Mouse (Mus musculus): ENCODE measurements around the gene Mdm2. TPM values are rescaled to one million over a fixed set of nuclear protein-coding genes. Genes with fewer than 3 reads are reported as not detected.

The Mdm2 gene
- polyA plus RNA-seq, 1 experiment = 22.9 TPM

DNA sequence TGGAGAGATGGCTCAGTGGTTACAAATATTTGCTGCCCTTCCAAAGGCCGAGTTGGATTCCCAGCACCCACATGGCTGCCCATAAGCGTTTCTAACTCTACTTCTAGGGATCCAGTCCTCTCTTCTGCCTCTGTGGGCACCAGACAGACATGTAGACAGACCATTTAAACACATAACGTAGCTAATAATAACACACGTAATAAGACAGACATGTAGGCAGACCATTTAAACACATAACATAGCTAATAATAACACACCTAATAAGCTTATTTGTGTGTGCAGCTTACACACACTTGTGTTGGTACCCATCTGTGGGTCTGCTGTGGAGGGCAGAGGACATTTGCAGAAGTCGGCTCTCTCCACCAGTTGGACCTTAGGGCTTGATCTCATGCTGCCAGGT, 46.2 kb upstream of the Mdm2 start:
- Histone ChIP-seq H3K27me3 (replicated peaks; ENCODE audit: control insufficient read depth, insufficient read depth, low read length) (no peaks in the 10 kb centered on the region), H3K36me3 (ENCODE audit: control insufficient read depth, insufficient read depth, low read length) (peaks cover 2% of the 10 kb centered on the region), H3K4me1 (ENCODE audit: control insufficient read depth, insufficient read depth, low read length) (no peaks in the 10 kb centered on the region), H3K4me3 (ENCODE audit: insufficient read depth, low read depth, low read length) (no peak overlapping the region), H3K27ac (ENCODE audit: insufficient read depth, low read depth, low read length) (no peak overlapping the region)
- no peak for TF ChIP-seq CTCF (conservative IDR thresholded peaks at IDR 0.05; ENCODE audit: insufficient read depth, insufficient read length, low read depth, low read length)
- no peak for TF ChIP-seq POLR2A (IDR thresholded peaks at IDR 0.05; ENCODE audit: low read depth, low read length)
- WGBS = 92% methylated on average over 5 of the region's 5 CpGs
- no peak for DNase-seq

DNA sequence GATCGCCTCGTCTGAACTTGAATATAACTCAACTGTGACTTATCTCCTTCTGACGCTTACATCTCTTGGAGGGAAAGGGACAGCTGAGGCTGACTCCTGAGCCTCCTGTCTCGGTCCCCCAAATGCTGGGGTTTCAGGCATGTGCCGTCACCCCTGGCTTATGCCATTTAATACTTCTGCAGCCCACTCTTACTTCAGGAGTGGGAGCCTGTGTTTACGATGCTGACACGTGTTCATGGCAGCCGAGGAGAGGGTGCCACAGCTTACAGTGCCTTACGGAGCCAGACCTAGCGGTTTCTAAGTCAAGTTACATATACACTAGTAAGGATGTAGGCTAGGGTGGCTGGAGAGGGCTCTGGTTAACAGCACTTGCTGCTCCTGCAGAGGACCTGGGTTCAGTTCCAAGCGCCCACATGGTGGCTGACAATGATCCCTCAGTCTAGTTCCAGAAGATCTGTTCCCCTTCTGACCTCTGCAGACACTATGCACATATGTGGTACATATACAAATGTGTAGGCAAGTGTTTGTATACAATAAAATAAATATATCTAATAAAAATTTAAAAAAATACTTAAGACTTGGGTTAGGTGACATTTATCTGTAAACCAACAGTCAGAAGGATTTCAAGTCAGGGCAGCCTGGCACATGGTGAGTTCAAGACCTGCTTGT, 45.4 kb upstream of the Mdm2 start:
- DNase-seq = no peak
- no peaks in the 10 kb centered on the region for H3K27me3 ChIP-seq (replicated peaks; ENCODE audit: control insufficient read depth, insufficient read depth, low read length)
- no peak overlapping the region for H3K4me3 ChIP-seq (ENCODE audit: insufficient read depth, low read depth, low read length)
- 90% methylated on average over 11 of the region's 11 CpGs for WGBS
- H3K36me3 ChIP-seq (ENCODE audit: control insufficient read depth, insufficient read depth, low read length) = peaks cover 2% of the 10 kb centered on the region
- H3K27ac ChIP-seq (ENCODE audit: insufficient read depth, low read depth, low read length) = no peak overlapping the region
- no peaks in the 10 kb centered on the region for H3K4me1 ChIP-seq (ENCODE audit: control insufficient read depth, insufficient read depth, low read length)
- TF ChIP-seq CTCF (conservative IDR thresholded peaks at IDR 0.05; ENCODE audit: insufficient read depth, insufficient read length, low read depth, low read length) (no peak), POLR2A (IDR thresholded peaks at IDR 0.05; ENCODE audit: low read depth, low read length) (no peak)

DNA sequence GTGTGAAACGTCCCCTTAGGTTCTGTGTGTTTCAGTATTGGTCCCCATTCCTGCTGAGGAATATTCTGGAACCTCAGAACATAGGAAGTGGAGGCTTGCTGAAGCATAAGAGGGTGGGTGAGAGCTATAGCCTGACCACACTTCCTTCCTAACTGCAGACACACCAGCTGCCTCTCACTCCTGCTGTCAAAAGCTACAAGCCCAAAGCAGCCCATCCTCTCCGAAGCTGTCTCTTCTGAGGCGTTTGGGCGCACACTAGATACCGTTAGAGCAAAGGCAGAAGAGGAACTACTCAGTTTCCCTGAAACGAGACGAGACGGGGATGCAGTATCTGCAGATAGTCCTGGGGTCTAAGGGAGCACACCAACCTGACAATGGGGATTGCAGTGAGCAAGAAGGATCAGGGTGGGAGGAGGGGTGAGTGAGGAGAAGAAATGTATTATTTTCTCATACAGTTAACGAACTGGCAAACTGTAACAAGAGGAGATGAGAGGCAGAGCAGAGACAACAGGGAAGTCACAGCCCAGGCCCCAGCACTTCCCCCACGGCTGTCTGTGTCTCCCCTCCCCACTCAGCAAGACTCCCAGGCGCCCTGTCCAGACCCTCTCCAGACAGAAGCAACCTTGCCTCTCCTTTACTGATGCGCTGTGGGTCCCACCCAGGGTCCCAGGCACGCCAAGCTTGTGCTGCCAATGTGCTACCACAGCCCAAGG, 44.7 kb upstream of the Mdm2 start:
- 84% methylated on average over 13 of the region's 13 CpGs for WGBS
- no peak for TF ChIP-seq POLR2A (IDR thresholded peaks at IDR 0.05; ENCODE audit: low read depth, low read length)
- Histone ChIP-seq H3K27me3 (replicated peaks; ENCODE audit: control insufficient read depth, insufficient read depth, low read length) (no peaks in the 10 kb centered on the region), H3K36me3 (ENCODE audit: control insufficient read depth, insufficient read depth, low read length) (peaks cover 3% of the 10 kb centered on the region), H3K27ac (ENCODE audit: insufficient read depth, low read depth, low read length) (no peak overlapping the region), H3K4me1 (ENCODE audit: control insufficient read depth, insufficient read depth, low read length) (no peaks in the 10 kb centered on the region), H3K4me3 (ENCODE audit: insufficient read depth, low read depth, low read length) (no peak overlapping the region)
- no peak for DNase-seq

DNA sequence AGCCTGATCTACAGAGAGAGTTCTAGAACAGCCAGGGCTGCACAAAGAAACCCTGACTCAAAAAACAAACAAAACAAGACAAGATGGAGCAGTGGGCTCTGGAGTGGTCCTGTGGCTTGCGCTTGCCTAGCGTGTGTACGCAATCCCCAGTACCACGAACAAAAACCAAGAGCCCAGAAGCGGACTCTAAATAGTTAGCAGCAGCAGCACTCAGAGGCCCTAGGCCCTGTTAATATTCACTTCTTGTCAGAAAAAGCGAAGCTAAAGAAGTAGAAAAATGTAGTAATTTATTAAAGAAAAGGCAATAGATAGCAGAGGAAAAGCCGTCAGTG, 44.0 kb upstream of the Mdm2 start:
- no peaks in the 10 kb centered on the region for H3K27me3 ChIP-seq (replicated peaks; ENCODE audit: control insufficient read depth, insufficient read depth, low read length)
- H3K4me3 ChIP-seq (ENCODE audit: insufficient read depth, low read depth, low read length) = no peak overlapping the region
- H3K27ac ChIP-seq (ENCODE audit: insufficient read depth, low read depth, low read length) = no peak overlapping the region
- H3K4me1 ChIP-seq (ENCODE audit: control insufficient read depth, insufficient read depth, low read length) = no peaks in the 10 kb centered on the region
- WGBS = 95% methylated on average over 7 of the region's 7 CpGs
- no peak for DNase-seq
- TF ChIP-seq POLR2A (IDR thresholded peaks at IDR 0.05; ENCODE audit: low read depth, low read length) (no peak), CTCF (conservative IDR thresholded peaks at IDR 0.05; ENCODE audit: insufficient read depth, insufficient read length, low read depth, low read length) (no peak)
- H3K36me3 ChIP-seq (ENCODE audit: control insufficient read depth, insufficient read depth, low read length) = peaks cover 3% of the 10 kb centered on the region

DNA sequence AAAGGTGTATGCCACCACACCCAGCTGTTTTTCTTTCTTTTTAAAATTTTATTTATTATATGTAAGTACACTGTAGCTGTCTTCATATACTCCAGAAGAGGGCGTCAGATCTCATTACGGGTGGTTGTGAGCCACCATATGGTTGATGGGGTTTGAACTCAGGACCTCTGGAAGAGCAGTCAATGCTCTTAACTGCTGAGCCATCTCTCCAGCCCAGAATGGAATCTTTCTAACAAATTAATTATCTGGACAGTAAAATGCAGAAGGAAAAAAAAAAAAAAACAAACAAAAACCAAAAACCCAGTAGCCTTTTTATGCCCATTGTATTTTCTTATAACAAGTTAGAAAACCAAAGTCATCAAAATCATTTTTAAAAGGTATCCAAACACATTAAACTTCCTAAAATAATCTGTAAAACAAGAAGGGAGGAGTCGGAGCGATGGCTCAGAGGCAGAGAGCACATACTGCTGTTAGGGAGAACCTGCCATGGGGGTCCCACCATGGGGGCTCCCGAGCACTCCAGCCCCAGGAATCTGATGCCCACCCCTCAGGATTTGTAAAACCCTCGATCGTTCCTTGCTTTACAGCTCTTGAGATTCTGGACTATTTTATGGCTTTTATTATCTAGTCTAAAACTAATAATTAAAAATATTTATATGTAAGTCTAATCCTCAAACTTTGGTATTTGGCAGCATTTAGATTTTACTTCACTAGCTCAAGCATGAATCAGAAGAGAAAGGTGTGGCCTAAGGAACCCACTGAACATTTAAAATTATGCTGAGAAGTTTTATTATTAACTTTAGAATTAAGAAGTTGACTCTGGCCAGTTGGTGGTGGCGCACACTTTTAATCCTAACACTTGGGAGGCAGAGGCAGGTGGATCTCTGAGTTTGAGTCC, 43.4 kb upstream of the Mdm2 start:
- Histone ChIP-seq H3K36me3 (ENCODE audit: control insufficient read depth, insufficient read depth, low read length) (peaks cover 3% of the 10 kb centered on the region), H3K27me3 (replicated peaks; ENCODE audit: control insufficient read depth, insufficient read depth, low read length) (no peaks in the 10 kb centered on the region), H3K4me1 (ENCODE audit: control insufficient read depth, insufficient read depth, low read length) (peaks cover 2% of the 10 kb centered on the region; the same call in 1 of the 2 replicates), H3K4me3 (ENCODE audit: insufficient read depth, low read depth, low read length) (no peak overlapping the region), H3K27ac (ENCODE audit: insufficient read depth, low read depth, low read length) (no peak overlapping the region)
- DNase-seq = no peak
- TF ChIP-seq CTCF (conservative IDR thresholded peaks at IDR 0.05; ENCODE audit: insufficient read depth, insufficient read length, low read depth, low read length) (no peak), POLR2A (IDR thresholded peaks at IDR 0.05; ENCODE audit: low read depth, low read length) (no peak)
- WGBS = 92% methylated on average over 8 of the region's 8 CpGs

DNA sequence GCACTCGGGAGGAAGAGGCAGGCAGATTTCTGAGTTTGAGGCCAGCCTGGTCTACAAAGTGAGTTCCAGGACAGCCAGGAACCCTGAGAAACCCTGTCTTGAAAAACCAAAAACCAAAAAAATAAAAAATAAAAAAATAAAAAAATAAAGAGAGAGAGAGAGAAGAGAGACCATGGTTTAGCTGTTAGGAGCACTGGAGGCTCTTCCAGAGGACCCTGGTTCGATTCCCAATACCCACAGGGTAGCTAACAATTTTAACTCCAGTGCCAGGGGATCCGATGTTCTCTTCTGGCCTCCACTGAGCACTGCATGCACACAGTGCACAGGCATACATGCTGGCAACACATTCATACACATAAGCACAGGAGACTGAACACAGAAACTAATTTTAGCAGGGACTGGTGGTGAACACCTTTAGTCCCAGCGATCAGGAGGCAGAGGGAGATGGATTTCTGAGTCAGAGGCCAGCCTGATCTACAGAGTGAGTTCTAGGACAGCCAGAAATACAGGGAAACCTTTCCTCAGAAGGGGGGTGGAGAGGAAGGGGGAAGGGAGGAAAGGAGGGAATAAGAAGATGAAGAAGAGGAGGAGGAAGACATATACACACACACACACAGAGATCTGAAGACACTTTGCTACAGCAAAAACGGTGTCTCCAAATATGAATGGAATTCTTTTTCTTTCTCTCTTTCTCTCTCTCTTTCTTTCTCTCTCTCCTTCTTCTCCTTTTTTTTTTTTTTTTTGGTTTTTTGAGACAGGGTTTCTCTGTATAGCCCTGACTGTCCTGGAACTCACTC, 42.5 kb upstream of the Mdm2 start:
- no peak overlapping the region for H3K4me3 ChIP-seq (ENCODE audit: insufficient read depth, low read depth, low read length)
- 97% methylated on average over 5 of the region's 5 CpGs for WGBS
- peaks cover 6% of the 10 kb centered on the region; the same call in 1 of the 2 replicates for H3K4me1 ChIP-seq (ENCODE audit: control insufficient read depth, insufficient read depth, low read length)
- 0 out of 2 replicates have a peak, but pooled peaks cover 3% of the 10 kb centered on the region for H3K36me3 ChIP-seq (ENCODE audit: control insufficient read depth, insufficient read depth, low read length)
- H3K27me3 ChIP-seq (replicated peaks; ENCODE audit: control insufficient read depth, insufficient read depth, low read length) = no peaks in the 10 kb centered on the region
- no peak for DNase-seq
- no peak for TF ChIP-seq CTCF (conservative IDR thresholded peaks at IDR 0.05; ENCODE audit: insufficient read depth, insufficient read length, low read depth, low read length)
- no peak for TF ChIP-seq POLR2A (IDR thresholded peaks at IDR 0.05; ENCODE audit: low read depth, low read length)
- H3K27ac ChIP-seq (ENCODE audit: insufficient read depth, low read depth, low read length) = no peak overlapping the region
